Comparison of ENCODE assay signal across 8 mouse cellular contexts in the genomic region with DNA sequence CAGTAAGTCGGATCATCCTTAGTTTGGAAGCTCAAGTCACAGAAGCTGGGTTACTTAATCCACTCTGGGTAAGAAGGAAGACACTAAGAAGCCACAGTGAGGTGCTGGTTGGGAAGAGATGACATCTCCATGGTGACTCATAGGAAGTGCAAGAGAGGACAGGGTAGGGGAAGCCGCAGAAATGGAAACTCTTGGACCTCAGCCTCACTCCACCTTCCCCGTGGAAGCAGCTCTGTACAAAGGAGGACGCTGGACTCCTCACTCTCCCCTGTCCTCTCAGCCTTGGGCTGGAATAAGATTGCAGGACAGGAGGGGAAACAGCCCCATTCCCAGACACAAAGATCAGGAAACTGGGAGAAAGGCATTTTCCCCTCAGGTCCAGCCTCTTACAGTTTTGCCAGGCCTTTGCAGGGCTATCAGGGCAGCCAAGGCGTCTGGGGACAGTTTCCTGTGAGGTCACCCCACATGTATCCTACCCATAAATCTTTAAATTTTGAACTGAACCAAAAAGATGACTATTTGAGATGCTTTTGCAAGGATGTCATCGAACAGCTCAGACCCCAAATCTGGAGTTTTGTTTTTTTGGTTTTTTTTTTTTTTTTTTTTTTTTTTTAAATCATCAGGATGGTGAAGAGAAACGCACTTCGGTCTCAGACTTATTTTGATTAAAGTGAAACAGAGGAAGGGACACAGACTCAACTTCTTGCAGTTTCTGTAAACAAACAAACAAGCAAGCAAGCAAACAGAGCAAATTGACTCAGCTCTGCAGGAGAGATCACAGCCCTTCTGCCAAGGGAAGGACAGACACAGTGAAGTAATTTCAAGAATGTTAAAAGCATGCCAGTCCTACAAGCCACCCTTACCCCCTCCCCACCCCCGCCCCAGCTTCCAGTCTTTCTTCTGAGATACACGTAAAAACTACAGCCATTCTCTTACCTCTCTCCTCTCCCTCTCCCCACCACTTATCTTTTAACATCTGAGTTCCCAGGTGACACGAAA.
DNase-seq lines count a peak whose midpoint lies in the region; ATAC-seq and TF ChIP-seq lines count a peak whose summit lies in the region.

No protein-coding gene starts in this region.

- peaks cover 5% of the 10 kb centered on the region for H3K36me3 ChIP-seq in heart, adult 2 months (ENCODE audit: control insufficient read depth, insufficient read depth, low read length)
- H3K36me3 ChIP-seq in liver, embryonic 13.5 days: no peaks in the 10 kb centered on the region

- H3K27me3 ChIP-seq in heart, adult 2 months (ENCODE audit: control insufficient read depth, insufficient read depth, low read length): no peaks in the 10 kb centered on the region
- no peaks in the 10 kb centered on the region for H3K27me3 ChIP-seq in liver, embryonic 13.5 days

- no peak overlapping the region for H3K4me3 ChIP-seq in heart, adult 2 months
- no peak overlapping the region for H3K4me3 ChIP-seq in liver, embryonic 13.5 days (replicated peaks)
- H3K4me3 ChIP-seq in left cerebral cortex, adult 2 months: no peak overlapping the region

- TF ChIP-seq POLR2A in heart, adult 2 months (IDR thresholded peaks at IDR 0.05; ENCODE audit: insufficient read depth, low read depth, low read length): no peak

- peak overlapping the region; percentile 62 for H3K27ac ChIP-seq in heart, adult 2 months
- peak overlapping the region; percentile 15; the same call in 1 of the 2 replicates for H3K27ac ChIP-seq in liver, embryonic 13.5 days
- no peak overlapping the region for H3K27ac ChIP-seq in left cerebral cortex, adult 2 months

- H3K9ac ChIP-seq in heart, adult 2 months (ENCODE audit: low read depth, low read length): peak overlapping the region; percentile 15
- H3K9ac ChIP-seq in liver, embryonic 13.5 days: no peak overlapping the region

- H3K9me3 ChIP-seq in liver, embryonic 13.5 days (replicated peaks): no peaks in the 10 kb centered on the region

- H3K4me2 ChIP-seq in liver, embryonic 13.5 days: no peak overlapping the region

- ATAC-seq in liver, embryonic 13.5 days (ENCODE audit: low read depth): no peak

- 14% methylated on average over 11 of the region's 11 CpGs for WGBS in heart, adult 2 months
- WGBS in liver, embryonic 13.5 days (ENCODE audit: insufficient replicate concordance): 33% methylated on average over 11 of the region's 11 CpGs

- 0 out of 2 replicates have a peak, but pooled peaks have one; percentile 48 for TF ChIP-seq EP300 in heart, adult 2 months (IDR thresholded peaks at IDR 0.05; ENCODE audit: insufficient read depth, low read depth, low read length)

- peaks cover 2% of the 10 kb centered on the region; the same call in 1 of the 2 replicates for H3K79me2 ChIP-seq in heart, adult 2 months (replicated peaks; ENCODE audit: control insufficient read depth, insufficient read depth, low read length)

- peak; percentile 76 for DNase-seq in 3134 (ENCODE audit: extremely low read depth, insufficient read length, low spot score)
- peak; percentile 95 for DNase-seq in 416B (ENCODE audit: low read depth)
- peak; percentile 53 to 56 for DNase-seq in heart, adult 2 months
- DNase-seq in liver, embryonic 13.5 days: no peak
- no peak for DNase-seq in yolk sac, embryonic 10.5 days (ENCODE audit: low spot score)
- DNase-seq in urinary bladder, adult 2 months (ENCODE audit: low spot score): no peak
- no peak for DNase-seq in left cerebral cortex, adult 2 months (ENCODE audit: extremely low spot score in 1 of 2, low spot score in 2 of 2)
- no peak for DNase-seq in layer of hippocampus, postnatal 14 days (ENCODE audit: low spot score in 2 of 2)

- intact Hi-C loops in heart, adult 2 months (cut with DNase I): no loop called here
- intact Hi-C loops in left cerebral cortex, adult 2 months (cut with DNase I): no loop called here

- TF ChIP-seq CTCF in heart, adult 2 months (IDR thresholded peaks at IDR 0.05): peak; percentile 10; the same call in 1 of the 2 replicates
- no peak for TF ChIP-seq CTCF in left cerebral cortex, adult 2 months (IDR thresholded peaks at IDR 0.05)

- H3K4me1 ChIP-seq in heart, adult 2 months (ENCODE audit: control insufficient read depth, insufficient read depth, low read length): peaks cover 14% of the 10 kb centered on the region
- H3K4me1 ChIP-seq in liver, embryonic 13.5 days (replicated peaks): peaks cover 21% of the 10 kb centered on the region

Comparison
In these comparisons a context has a peak if more than half of its experiments do, and no peak if none do; other contexts are left out.
1. DNase-seq: peak in 3134 (single experiment), 416B (single experiment) and heart, adult 2 months (2 of 2); none in liver, embryonic 13.5 days (single experiment), yolk sac, embryonic 10.5 days (single experiment), urinary bladder, adult 2 months (single experiment), left cerebral cortex, adult 2 months (0 of 2) and layer of hippocampus, postnatal 14 days (0 of 2).